In genomic region chr14:18238131-18238749, GRCm38 (mm10) we compare ENCODE assay signal across 7 mouse cellular contexts. TPM values are rescaled to one million over a fixed set of nuclear protein-coding genes. Genes with fewer than 3 reads are reported as not detected.
A peak's percentile ranks its signal among the peaks of the same experiment; 100 is the strongest.
DNase-seq lines count a peak whose midpoint lies in the region; ATAC-seq lines count a peak whose summit lies in the region.

No protein-coding gene starts in this region.

- H3K9me3 ChIP-seq in intestine, embryonic 16.5 days (ENCODE audit: control insufficient read depth, low read length): no peaks in the 10 kb centered on the region
- H3K9me3 ChIP-seq in midbrain, embryonic 11.5 days (ENCODE audit: control insufficient read depth, low read length): no peaks in the 10 kb centered on the region

- under 1% methylated on average over 66 of the region's 71 CpGs for WGBS in intestine, embryonic 16.5 days
- WGBS in midbrain, embryonic 11.5 days: under 1% methylated on average over 66 of the region's 71 CpGs

- intact Hi-C loops in gastrocnemius, postnatal 36 days (cut with DNase I): loop anchor here (2.0 kb wide), 1 partner anchor 33 kb away; the partner anchor contains the start of genes Nkiras1 and Rpl15
- intact Hi-C loops in left cerebral cortex, postnatal 36 days (cut with DNase I): no loop called here

- H3K36me3 ChIP-seq in intestine, embryonic 16.5 days (ENCODE audit: control insufficient read depth, insufficient read depth, low read length): no peaks in the 10 kb centered on the region
- no peaks in the 10 kb centered on the region for H3K36me3 ChIP-seq in midbrain, embryonic 11.5 days (ENCODE audit: control insufficient read depth, insufficient read depth, low read length)

- peak; percentile 89 for ATAC-seq in intestine, embryonic 16.5 days
- ATAC-seq in midbrain, embryonic 11.5 days (ENCODE audit: low FRiP score): peak; percentile 93

- H3K9ac ChIP-seq in intestine, embryonic 16.5 days (ENCODE audit: low read depth, low read length): peak overlapping the region; percentile 76
- H3K9ac ChIP-seq in midbrain, embryonic 11.5 days (ENCODE audit: low read length): peak overlapping the region; percentile 63

- peak; percentile 97 to 98 for DNase-seq in adrenal gland, adult 18-20 months (ENCODE audit: low spot score in 2 of 2)
- peak; percentile 99 for DNase-seq in embryo, embryonic 11 days
- peak; percentile 97 to 98 for DNase-seq in gastrocnemius, postnatal 36 days
- peak; percentile 98 to 99 for DNase-seq in left cerebral cortex, postnatal 36 days (ENCODE audit: low spot score in 2 of 2)
- DNase-seq in midbrain, embryonic 11.5 days (ENCODE audit: low spot score, missing footprints): peak; percentile 99
- peak; percentile 99 for DNase-seq in skeletal muscle tissue, adult 2 months (ENCODE audit: low read depth, low spot score)

- H3K4me2 ChIP-seq in intestine, embryonic 16.5 days (ENCODE audit: low read depth, low read length): peak overlapping the region; percentile 81
- H3K4me2 ChIP-seq in midbrain, embryonic 11.5 days: peak overlapping the region; percentile 74

- no peaks in the 10 kb centered on the region for H3K27me3 ChIP-seq in intestine, embryonic 16.5 days (replicated peaks; ENCODE audit: control insufficient read depth, insufficient read depth, low read length)
- no peaks in the 10 kb centered on the region for H3K27me3 ChIP-seq in midbrain, embryonic 11.5 days (ENCODE audit: control insufficient read depth, insufficient read depth, low read length)

- H3K27ac ChIP-seq in intestine, embryonic 16.5 days (ENCODE audit: low read length): peak overlapping the region; percentile 77
- H3K27ac ChIP-seq in midbrain, embryonic 11.5 days (ENCODE audit: low read depth, low read length): no peak overlapping the region

- peak overlapping the region; percentile 79 for H3K4me3 ChIP-seq in intestine, embryonic 16.5 days (ENCODE audit: low read length)
- H3K4me3 ChIP-seq in midbrain, embryonic 11.5 days (ENCODE audit: low read depth, low read length): peak overlapping the region; percentile 72

- peaks cover 5% of the 10 kb centered on the region; the same call in 1 of the 2 replicates for H3K4me1 ChIP-seq in intestine, embryonic 16.5 days (ENCODE audit: control insufficient read depth, insufficient read depth, low read length)
- no peaks in the 10 kb centered on the region for H3K4me1 ChIP-seq in midbrain, embryonic 11.5 days (ENCODE audit: control insufficient read depth, insufficient read depth, low read length)

RNA-seq across cellular contexts. Expression of gene Nr1d2, which starts 0.7 kb away (rescaled TPM):
- total RNA-seq in adrenal gland, adult 18-20 months (2021): 10 to 100 TPM; 48.1 to 57.4 TPM
- total RNA-seq in gastrocnemius, postnatal 36 days (2021): 10 to 100 TPM; 81.7 to 94.1 TPM
- polyA plus RNA-seq in intestine, embryonic 16.5 days (2015; fragmentation: Nextera tagmentation; extraction: Ambion mirVana): 3.6 and 3.8 TPM in 2 replicates
- total RNA-seq in left cerebral cortex, postnatal 36 days (2021): 100 to 1,000 TPM in 1 of 2 experiments, 10 to 100 TPM in 1; 88.0 to 102 TPM
- 4.9 and 5.2 TPM in 2 replicates for polyA plus RNA-seq in midbrain, embryonic 11.5 days (2014; fragmentation: Nextera tagmentation; extraction: Ambion mirVana)

RNA-seq across cellular contexts. Expression of gene Nkiras1, which starts 32.7 kb away (rescaled TPM):
- 10 to 100 TPM; 29.2 to 34.6 TPM for total RNA-seq in adrenal gland, adult 18-20 months (2021)
- 10 to 100 TPM; 27.7 to 31.9 TPM for total RNA-seq in gastrocnemius, postnatal 36 days (2021)
- polyA plus RNA-seq in intestine, embryonic 16.5 days (2015; fragmentation: Nextera tagmentation; extraction: Ambion mirVana): 14.5 and 15.9 TPM in 2 replicates
- total RNA-seq in left cerebral cortex, postnatal 36 days (2021): 100 to 1,000 TPM in 1 of 2 experiments, 10 to 100 TPM in 1; 94.7 to 101 TPM
- 11.1 and 12.9 TPM in 2 replicates for polyA plus RNA-seq in midbrain, embryonic 11.5 days (2014; fragmentation: Nextera tagmentation; extraction: Ambion mirVana)

RNA-seq across cellular contexts. Expression of gene Rpl15, which starts 33.0 kb away (rescaled TPM):
- total RNA-seq in adrenal gland, adult 18-20 months (2021): 100 to 1,000 TPM; 726 to 763 TPM
- total RNA-seq in gastrocnemius, postnatal 36 days (2021): 100 to 1,000 TPM; 451 to 512 TPM
- polyA plus RNA-seq in intestine, embryonic 16.5 days (2015; fragmentation: Nextera tagmentation; extraction: Ambion mirVana): 349 and 396 TPM in 2 replicates
- total RNA-seq in left cerebral cortex, postnatal 36 days (2021): 100 to 1,000 TPM; 385 to 422 TPM
- polyA plus RNA-seq in midbrain, embryonic 11.5 days (2014; fragmentation: Nextera tagmentation; extraction: Ambion mirVana): 403 and 466 TPM in 2 replicates
